Mouse (Mus musculus): ENCODE results near the gene Fmo2. TPM values are rescaled to one million over a fixed set of nuclear protein-coding genes. Genes with fewer than 3 reads are reported as not detected.

Fmo2 gene
- total and polyA plus RNA-seq, 3 experiments, result not detected

- H3K27me3 ChIP-seq (ENCODE audit: control insufficient read depth in 1 of 2, insufficient read depth in 2 of 2, low read length in 2 of 2), result no peaks in the 10 kb centered on the region
- no peaks in the 10 kb centered on the region for H3K9me3 ChIP-seq (replicated peaks; ENCODE audit: insufficient read depth, low read length)
- no peak for TF ChIP-seq GATA1 (IDR thresholded peaks at IDR 0.05; ENCODE audit: low read depth, low read length)
- TF ChIP-seq KAT2A (conservative IDR thresholded peaks at IDR 0.05; ENCODE audit: low read depth, low read length), result no peak
- no peak for TF ChIP-seq USF1 (IDR thresholded peaks at IDR 0.05; ENCODE audit: low read depth, low read length)
- no peak for TF ChIP-seq MXI1 (IDR thresholded peaks at IDR 0.05; ENCODE audit: low read depth, low read length)
- TF ChIP-seq USF2 (IDR thresholded peaks at IDR 0.05; ENCODE audit: borderline replicate concordance in 1 of 2, insufficient read depth in 1 of 2, low read depth in 1 of 2, low read length in 2 of 2), result no peak
- no peak for TF ChIP-seq E2F4 (IDR thresholded peaks at IDR 0.05; ENCODE audit: borderline replicate concordance, low read depth, low read length)
- TF ChIP-seq UBTF (IDR thresholded peaks at IDR 0.05; ENCODE audit: borderline replicate concordance, insufficient read depth, low read depth, low read length), result no peak
- no peak for TF ChIP-seq POLR2AphosphoS2 (IDR thresholded peaks at IDR 0.05; ENCODE audit: low read length)
- no peak for TF ChIP-seq MYC (IDR thresholded peaks at IDR 0.05; ENCODE audit: low read depth, low read length)
- no peak for TF ChIP-seq ZMIZ1 (IDR thresholded peaks at IDR 0.05; ENCODE audit: low read depth, low read length)
- TF ChIP-seq ETS1 (IDR thresholded peaks at IDR 0.05; ENCODE audit: low read depth, low read length), result no peak
- TF ChIP-seq MAZ (IDR thresholded peaks at IDR 0.05; ENCODE audit: low read depth, low read length), result no peak
- no peak for TF ChIP-seq CHD1 (IDR thresholded peaks at IDR 0.05; ENCODE audit: low read depth, low read length)
- no peak for TF ChIP-seq HCFC1 (IDR thresholded peaks at IDR 0.05; ENCODE audit: low read depth, low read length)
- no peak for TF ChIP-seq MEF2A (IDR thresholded peaks at IDR 0.05; ENCODE audit: extremely low read depth, insufficient replicate concordance, low read depth, low read length, poor library complexity, severe bottlenecking)
- TF ChIP-seq NELFE (IDR thresholded peaks at IDR 0.05; ENCODE audit: low read depth, low read length), result no peak
- TF ChIP-seq TCF12 (IDR thresholded peaks at IDR 0.05; ENCODE audit: low read depth, low read length), result no peak
- no peak for TF ChIP-seq EP300 (IDR thresholded peaks at IDR 0.05; ENCODE audit: low read depth in 1 of 2, low read length in 2 of 2)
- no peak overlapping the region for H3K4me3 ChIP-seq (ENCODE audit: control insufficient read depth in 1 of 2, insufficient read depth in 1 of 2, low read depth in 2 of 2, low read length in 2 of 2)
- no peaks in the 10 kb centered on the region for H3K79me2 ChIP-seq (ENCODE audit: control insufficient read depth, insufficient read depth, low read length, poor library complexity)
- H3K36me3 ChIP-seq (ENCODE audit: control insufficient read depth in 1 of 2, insufficient read depth in 2 of 2, low read length in 2 of 2), result no peaks in the 10 kb centered on the region
- H3K4me1 ChIP-seq (ENCODE audit: control insufficient read depth in 1 of 2, insufficient read depth in 2 of 2, low read length in 2 of 2), result no peaks in the 10 kb centered on the region
- H3K27ac ChIP-seq (ENCODE audit: control insufficient read depth, low read depth, low read length), result no peak overlapping the region
- H3K9ac ChIP-seq (ENCODE audit: control insufficient read depth, low read depth, low read length, poor library complexity, severe bottlenecking), result no peak overlapping the region
- peak; percentile 8 for DNase-seq (ENCODE audit: low read depth, low spot score)
These were observed 31.1 kb downstream of the Fmo2 start for GRCm38 (mm10) chr1:162867396-162867795.

DNA sequence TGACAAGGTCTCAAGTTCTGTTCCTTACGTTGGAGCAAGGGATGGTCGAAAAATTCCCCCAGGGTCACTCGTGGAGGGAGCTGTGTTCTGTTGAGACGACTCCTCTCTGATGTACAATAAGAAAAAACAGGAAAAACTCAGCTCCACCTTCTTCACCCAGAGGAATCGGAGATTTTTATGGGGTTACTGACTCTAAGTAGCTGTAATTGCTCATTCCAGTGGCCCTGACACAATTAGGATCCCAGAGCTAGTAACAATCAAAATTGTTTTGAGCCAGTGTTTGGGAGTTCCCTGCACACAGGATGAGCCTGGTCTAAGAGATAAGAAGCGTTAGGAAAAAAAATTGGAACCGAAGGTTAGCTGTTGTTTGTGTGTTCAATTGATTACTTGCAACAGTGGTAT lies 32.2 kb downstream of the Fmo2 start, which contains the start of gene Fmo1:
Gene Fmo1 (minus strand): TSS at position 331 of the 402 bp plus-strand sequence.
- H3K36me3 ChIP-seq (ENCODE audit: control insufficient read depth in 1 of 2, insufficient read depth in 2 of 2, low read length in 2 of 2), result no peaks in the 10 kb centered on the region
- no peaks in the 10 kb centered on the region for H3K79me2 ChIP-seq (ENCODE audit: control insufficient read depth, insufficient read depth, low read length, poor library complexity)
- no peak within 1 kb of the TSS for H3K9ac ChIP-seq (ENCODE audit: control insufficient read depth, low read depth, low read length, poor library complexity, severe bottlenecking)
- DNase-seq (ENCODE audit: low read depth, low spot score), result no peak
- H3K4me3 ChIP-seq (ENCODE audit: control insufficient read depth in 1 of 2, insufficient read depth in 1 of 2, low read depth in 2 of 2, low read length in 2 of 2), result no peak within 1 kb of the TSS
- H3K27ac ChIP-seq (ENCODE audit: control insufficient read depth, low read depth, low read length), result no peak within 1 kb of the TSS
- H3K9me3 ChIP-seq (replicated peaks; ENCODE audit: insufficient read depth, low read length), result no peaks in the 10 kb centered on the region
- H3K4me1 ChIP-seq (ENCODE audit: control insufficient read depth in 1 of 2, insufficient read depth in 2 of 2, low read length in 2 of 2), result no peaks in the 10 kb centered on the region
- TF ChIP-seq MAX (IDR thresholded peaks at IDR 0.05; ENCODE audit: low read length), result no peak
- TF ChIP-seq SMC3 (IDR thresholded peaks at IDR 0.05; ENCODE audit: low read depth, low read length), result no peak
- no peak for TF ChIP-seq ZNF384 (IDR thresholded peaks at IDR 0.05; ENCODE audit: low read depth, low read length)
- no peak for TF ChIP-seq RAD21 (IDR thresholded peaks at IDR 0.05; ENCODE audit: low read depth, low read length)
- TF ChIP-seq SIN3A (IDR thresholded peaks at IDR 0.05; ENCODE audit: low read length), result no peak
- no peak for TF ChIP-seq KAT2A (conservative IDR thresholded peaks at IDR 0.05; ENCODE audit: low read depth, low read length)
- TF ChIP-seq ZC3H11A (IDR thresholded peaks at IDR 0.05; ENCODE audit: low read depth, low read length), result no peak
- TF ChIP-seq ETS1 (IDR thresholded peaks at IDR 0.05; ENCODE audit: low read depth, low read length), result no peak
- TF ChIP-seq GATA1 (IDR thresholded peaks at IDR 0.05; ENCODE audit: low read depth, low read length), result no peak
- TF ChIP-seq HCFC1 (IDR thresholded peaks at IDR 0.05; ENCODE audit: low read depth, low read length), result no peak
- no peak for TF ChIP-seq TBP (IDR thresholded peaks at IDR 0.05; ENCODE audit: low read depth, low read length)
- TF ChIP-seq POLR2A (IDR thresholded peaks at IDR 0.05; ENCODE audit: control insufficient read depth in 1 of 2, insufficient read depth in 1 of 2, low read depth in 1 of 2, low read length in 2 of 2, poor library complexity in 1 of 2), result no peak
- TF ChIP-seq CHD2 (IDR thresholded peaks at IDR 0.05; ENCODE audit: low read length), result no peak
- no peak for TF ChIP-seq MYC (IDR thresholded peaks at IDR 0.05; ENCODE audit: low read depth, low read length)
- TF ChIP-seq GABPA (IDR thresholded peaks at IDR 0.05; ENCODE audit: low read depth, low read length), result no peak
- H3K27me3 ChIP-seq (ENCODE audit: control insufficient read depth in 1 of 2, insufficient read depth in 2 of 2, low read length in 2 of 2), result no peaks in the 10 kb centered on the region; a peak in 1 of 4 replicates

All from MEL (cell line).